Mouse (Mus musculus): ENCODE data around the gene Hdac11. TPM values are rescaled to one million over a fixed set of nuclear protein-coding genes. Genes with fewer than 3 reads are reported as not detected.

The Hdac11 gene
- polyA plus RNA-seq, 1 experiment, result 39.3 TPM

DNA sequence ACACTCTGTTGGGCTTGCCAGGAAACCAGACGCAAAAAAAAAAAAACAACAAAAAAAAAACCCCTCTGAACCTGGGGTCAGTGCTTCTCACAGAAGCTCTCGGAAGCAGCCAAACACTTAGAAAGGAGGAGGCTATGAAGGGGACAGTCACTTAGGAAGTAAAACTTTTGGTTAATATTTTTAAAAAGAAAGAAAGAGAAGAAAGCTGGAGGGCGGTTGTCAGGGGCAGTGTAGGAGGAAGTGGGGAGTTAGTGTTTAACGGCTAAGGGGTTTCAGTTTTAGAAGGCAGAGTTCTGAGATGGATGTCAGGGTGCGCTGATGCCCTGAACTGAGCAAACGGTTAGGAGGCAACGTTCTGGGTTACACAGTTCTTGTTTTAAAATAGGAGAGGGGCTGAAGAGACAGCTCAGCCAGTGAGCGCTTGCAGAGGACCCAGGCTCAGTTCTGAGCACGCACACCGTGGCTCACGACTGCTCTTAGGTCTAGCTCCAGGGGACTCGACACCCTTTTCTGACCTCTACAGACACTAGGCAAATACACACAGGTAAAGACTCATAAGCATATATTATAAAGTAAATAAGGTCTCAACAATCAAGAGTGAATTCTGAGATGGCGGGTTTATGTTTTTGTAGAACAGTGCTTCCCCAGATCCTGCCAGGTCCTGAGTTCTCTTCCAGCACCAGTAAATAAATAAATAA, 46.0 kb upstream of the Hdac11 start:
- Histone ChIP-seq H3ac (ENCODE audit: control insufficient read depth, insufficient read length) (no peak overlapping the region), H3K4me3 (no peak overlapping the region), H3K27me3 (ENCODE audit: control insufficient read depth, insufficient read depth, insufficient read length) (peaks cover 30% of the 10 kb centered on the region), H3K79me2 (ENCODE audit: control insufficient read depth, insufficient read depth) (no peaks in the 10 kb centered on the region), H3K4me2 (ENCODE audit: low read depth) (no peak overlapping the region), H3K36me3 (ENCODE audit: control insufficient read depth, insufficient read depth) (no peaks in the 10 kb centered on the region)
- TF ChIP-seq E2F4 (IDR thresholded peaks at IDR 0.05; ENCODE audit: insufficient read depth) (no peak), TCF3 (IDR thresholded peaks at IDR 0.05; ENCODE audit: insufficient read length, low read depth) (no peak), MYOD1 (IDR thresholded peaks at IDR 0.05; ENCODE audit: control insufficient read depth in 1 of 3, insufficient read length in 2 of 3, low read depth in 2 of 3) (no peak), TCF12 (IDR thresholded peaks at IDR 0.05; ENCODE audit: insufficient read depth, poor library complexity, severe bottlenecking) (no peak), REST (IDR thresholded peaks at IDR 0.05; ENCODE audit: insufficient read depth, insufficient read length) (no peak), CEBPB (IDR thresholded peaks at IDR 0.05; ENCODE audit: insufficient read depth, poor library complexity, severe bottlenecking) (no peak), SRF (IDR thresholded peaks at IDR 0.05; ENCODE audit: control insufficient read depth, insufficient read length, low read depth) (no peak), MYOG (IDR thresholded peaks at IDR 0.05; ENCODE audit: control insufficient read depth in 1 of 3, insufficient read depth in 1 of 3, insufficient read length in 2 of 3, low read depth in 2 of 3) (no peak), MAX (IDR thresholded peaks at IDR 0.05; ENCODE audit: low read depth) (no peak), POLR2A (IDR thresholded peaks at IDR 0.05; ENCODE audit: insufficient read length, low read depth) (no peak), USF1 (IDR thresholded peaks at IDR 0.05; ENCODE audit: low read depth) (no peak), POLR2AphosphoS2 (IDR thresholded peaks at IDR 0.05; ENCODE audit: insufficient read length, low read depth) (no peak)

- Histone ChIP-seq H3K36me3 (ENCODE audit: control insufficient read depth, insufficient read depth) (no peaks in the 10 kb centered on the region), H3K27me3 (ENCODE audit: control insufficient read depth, insufficient read depth, insufficient read length) (peaks cover 38% of the 10 kb centered on the region), H3K4me2 (ENCODE audit: low read depth) (peak overlapping the region; percentile 21), H3K4me3 (no peak overlapping the region), H3ac (ENCODE audit: control insufficient read depth, insufficient read length) (no peak overlapping the region), H3K79me2 (ENCODE audit: control insufficient read depth, insufficient read depth) (no peaks in the 10 kb centered on the region)
- TF ChIP-seq TCF3 (IDR thresholded peaks at IDR 0.05; ENCODE audit: insufficient read length, low read depth), result no peak
- TF ChIP-seq E2F4 (IDR thresholded peaks at IDR 0.05; ENCODE audit: insufficient read depth), result no peak
Measured at GRCm38 (mm10) chr6:91111141-91111953, 45.1 kb upstream of the Hdac11 start.

GRCm38 (mm10) chr6:91111954-91112252, 44.6 kb upstream of the Hdac11 start:
- no peak for TF ChIP-seq REST (IDR thresholded peaks at IDR 0.05; ENCODE audit: insufficient read depth, insufficient read length)
- TF ChIP-seq MAX (IDR thresholded peaks at IDR 0.05; ENCODE audit: low read depth), result no peak
- no peak for TF ChIP-seq USF1 (IDR thresholded peaks at IDR 0.05; ENCODE audit: low read depth)
- TF ChIP-seq MYOD1 (IDR thresholded peaks at IDR 0.05; ENCODE audit: control insufficient read depth in 1 of 3, insufficient read length in 2 of 3, low read depth in 2 of 3), result no peak
- TF ChIP-seq MYOG (IDR thresholded peaks at IDR 0.05; ENCODE audit: control insufficient read depth in 1 of 3, insufficient read depth in 1 of 3, insufficient read length in 2 of 3, low read depth in 2 of 3), result no peak
- no peak for TF ChIP-seq E2F4 (IDR thresholded peaks at IDR 0.05; ENCODE audit: insufficient read depth)
- no peak for TF ChIP-seq CEBPB (IDR thresholded peaks at IDR 0.05; ENCODE audit: insufficient read depth, poor library complexity, severe bottlenecking)
- TF ChIP-seq POLR2AphosphoS2 (IDR thresholded peaks at IDR 0.05; ENCODE audit: insufficient read length, low read depth), result no peak
- TF ChIP-seq TCF12 (IDR thresholded peaks at IDR 0.05; ENCODE audit: insufficient read depth, poor library complexity, severe bottlenecking), result no peak
- no peak for TF ChIP-seq POLR2A (IDR thresholded peaks at IDR 0.05; ENCODE audit: insufficient read length, low read depth)
- TF ChIP-seq TCF3 (IDR thresholded peaks at IDR 0.05; ENCODE audit: insufficient read length, low read depth), result no peak
- no peak for TF ChIP-seq SRF (IDR thresholded peaks at IDR 0.05; ENCODE audit: control insufficient read depth, insufficient read length, low read depth)
- Histone ChIP-seq H3K4me2 (ENCODE audit: low read depth) (peak overlapping the region; percentile 21), H3K79me2 (ENCODE audit: control insufficient read depth, insufficient read depth) (no peaks in the 10 kb centered on the region), H3K27me3 (ENCODE audit: control insufficient read depth, insufficient read depth, insufficient read length) (peaks cover 44% of the 10 kb centered on the region), H3K36me3 (ENCODE audit: control insufficient read depth, insufficient read depth) (no peaks in the 10 kb centered on the region), H3ac (ENCODE audit: control insufficient read depth, insufficient read length) (no peak overlapping the region), H3K4me3 (no peak overlapping the region)

DNA sequence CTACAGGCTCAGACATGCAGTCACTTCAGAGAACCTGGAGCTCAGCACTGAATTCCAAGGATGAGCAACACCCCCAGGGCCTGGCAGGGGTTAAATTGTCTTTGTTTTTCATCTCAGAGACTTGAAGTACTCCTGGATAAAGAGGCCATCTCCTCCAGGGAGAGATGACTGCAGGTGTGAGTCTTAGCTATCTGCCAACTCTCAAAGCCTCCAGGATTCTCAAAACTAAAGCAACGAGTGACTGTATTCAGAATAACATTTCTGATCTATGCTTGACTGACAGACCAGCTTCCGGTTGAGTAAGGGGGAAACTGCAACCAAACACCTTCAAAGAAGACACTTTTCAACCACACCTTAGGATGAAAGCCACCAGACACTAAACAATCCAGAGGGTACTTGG, 41.7 kb upstream of the Hdac11 start:
- no peak overlapping the region for H3ac ChIP-seq (ENCODE audit: control insufficient read depth, insufficient read length)
- no peak overlapping the region for H3K4me3 ChIP-seq
- TF ChIP-seq USF1 (IDR thresholded peaks at IDR 0.05; ENCODE audit: low read depth) (no peak), E2F4 (IDR thresholded peaks at IDR 0.05; ENCODE audit: insufficient read depth) (no peak), TCF3 (IDR thresholded peaks at IDR 0.05; ENCODE audit: insufficient read length, low read depth) (no peak), MYOD1 (IDR thresholded peaks at IDR 0.05; ENCODE audit: control insufficient read depth in 1 of 3, insufficient read length in 2 of 3, low read depth in 2 of 3) (no peak), MYOG (IDR thresholded peaks at IDR 0.05; ENCODE audit: control insufficient read depth in 1 of 3, insufficient read depth in 1 of 3, insufficient read length in 2 of 3, low read depth in 2 of 3) (no peak), REST (IDR thresholded peaks at IDR 0.05; ENCODE audit: insufficient read depth, insufficient read length) (no peak), SRF (IDR thresholded peaks at IDR 0.05; ENCODE audit: control insufficient read depth, insufficient read length, low read depth) (no peak), MAX (IDR thresholded peaks at IDR 0.05; ENCODE audit: low read depth) (no peak), POLR2AphosphoS2 (IDR thresholded peaks at IDR 0.05; ENCODE audit: insufficient read length, low read depth) (no peak), TCF12 (IDR thresholded peaks at IDR 0.05; ENCODE audit: insufficient read depth, poor library complexity, severe bottlenecking) (no peak), CEBPB (IDR thresholded peaks at IDR 0.05; ENCODE audit: insufficient read depth, poor library complexity, severe bottlenecking) (no peak), POLR2A (IDR thresholded peaks at IDR 0.05; ENCODE audit: insufficient read length, low read depth) (no peak)
- H3K4me2 ChIP-seq (ENCODE audit: low read depth), result no peak overlapping the region
- H3K36me3 ChIP-seq (ENCODE audit: control insufficient read depth, insufficient read depth), result no peaks in the 10 kb centered on the region
- peaks cover 44% of the 10 kb centered on the region for H3K27me3 ChIP-seq (ENCODE audit: control insufficient read depth, insufficient read depth, insufficient read length)
- no peaks in the 10 kb centered on the region for H3K79me2 ChIP-seq (ENCODE audit: control insufficient read depth, insufficient read depth)
